Mouse (Mus musculus) embryo, embryonic 9.5 days (tissue): ENCODE data around the gene Sat2.
A peak's percentile ranks its signal among the peaks of the same experiment; 100 is the strongest.

Experiments
- DNase-seq: peaks from one replicate; pipeline ENCODE4 v3.0.0-alpha.2; 2017; ENCODE audit errors: extremely low spot score

Sat2 gene

GRCm38 (mm10) chr11:69632284-69633089, 10.7 kb downstream of the Sat2 start, which contains the start of gene Fxr2:
TSS of gene Fxr2 (plus strand) at chr11:69632990.
- DNase-seq: peak; percentile 100

GRCm38 (mm10) chr11:69633128-69633866, 11.5 kb downstream of the Sat2 start:
- DNase-seq: no peak

DNA sequence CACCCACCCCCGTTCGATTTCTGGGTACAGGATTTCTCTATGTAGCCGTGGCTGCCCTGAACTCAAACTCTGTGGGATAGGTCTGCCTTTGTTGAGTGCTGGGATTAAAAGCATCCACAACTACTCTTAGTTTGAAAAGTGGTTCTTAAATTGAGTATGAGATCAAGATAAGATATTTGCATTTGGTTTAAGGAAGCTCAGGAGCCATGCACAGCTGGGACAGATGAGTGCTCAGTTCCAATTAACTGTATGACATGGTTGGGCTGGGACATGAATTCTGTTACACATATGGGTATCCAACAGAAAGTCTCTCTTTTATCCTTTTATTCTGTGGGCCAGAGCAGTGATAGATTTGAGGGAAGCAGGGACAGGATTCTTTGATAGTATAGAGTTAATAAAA, 13.6 kb downstream of the Sat2 start:
- DNase-seq: no peak

GRCm38 (mm10) chr11:69645860-69646259, 24.0 kb downstream of the Sat2 start:
- no peak for DNase-seq

DNA sequence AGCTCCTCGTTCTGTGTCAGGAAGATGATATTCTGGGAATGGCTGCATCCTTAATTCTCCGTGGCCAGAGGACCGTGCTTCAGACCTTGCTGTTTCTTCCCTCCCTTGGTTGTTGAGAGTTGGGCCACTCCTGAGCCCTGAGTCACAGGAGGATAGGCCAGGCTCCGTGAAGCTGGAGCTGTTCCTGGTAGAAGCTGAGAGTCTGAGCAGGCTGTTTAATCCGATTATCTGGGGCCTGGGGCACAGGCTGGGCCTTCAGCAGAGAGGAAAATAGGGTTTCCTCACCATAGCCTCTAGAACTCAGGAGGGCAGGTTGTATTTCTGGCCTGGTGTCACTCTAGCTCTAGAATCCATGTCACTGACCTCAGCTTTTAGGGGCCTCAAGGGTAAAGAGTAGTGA, 31.6 kb downstream of the Sat2 start:
- no peak for DNase-seq

DNA sequence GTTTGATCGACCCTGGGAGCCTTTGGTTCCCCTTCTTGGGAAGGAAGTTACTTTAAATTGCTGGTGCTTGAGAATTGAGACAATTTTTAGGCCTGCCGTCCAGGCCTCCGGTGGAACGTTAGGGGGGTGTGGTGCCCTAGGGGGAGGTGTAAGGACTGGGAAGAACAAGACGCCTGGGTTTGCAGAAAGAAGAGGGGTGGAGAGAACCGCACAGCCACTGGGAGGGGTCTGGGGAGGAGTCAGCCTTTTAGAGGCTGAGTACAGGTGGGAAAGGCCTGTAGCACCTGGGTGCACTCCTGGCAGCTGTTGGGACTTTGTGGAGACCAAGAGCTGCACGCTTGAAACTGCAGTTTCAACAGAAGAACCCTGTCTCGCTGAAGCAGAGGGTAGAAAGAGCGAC, 32.9 kb downstream of the Sat2 start:
- no peak for DNase-seq

DNA sequence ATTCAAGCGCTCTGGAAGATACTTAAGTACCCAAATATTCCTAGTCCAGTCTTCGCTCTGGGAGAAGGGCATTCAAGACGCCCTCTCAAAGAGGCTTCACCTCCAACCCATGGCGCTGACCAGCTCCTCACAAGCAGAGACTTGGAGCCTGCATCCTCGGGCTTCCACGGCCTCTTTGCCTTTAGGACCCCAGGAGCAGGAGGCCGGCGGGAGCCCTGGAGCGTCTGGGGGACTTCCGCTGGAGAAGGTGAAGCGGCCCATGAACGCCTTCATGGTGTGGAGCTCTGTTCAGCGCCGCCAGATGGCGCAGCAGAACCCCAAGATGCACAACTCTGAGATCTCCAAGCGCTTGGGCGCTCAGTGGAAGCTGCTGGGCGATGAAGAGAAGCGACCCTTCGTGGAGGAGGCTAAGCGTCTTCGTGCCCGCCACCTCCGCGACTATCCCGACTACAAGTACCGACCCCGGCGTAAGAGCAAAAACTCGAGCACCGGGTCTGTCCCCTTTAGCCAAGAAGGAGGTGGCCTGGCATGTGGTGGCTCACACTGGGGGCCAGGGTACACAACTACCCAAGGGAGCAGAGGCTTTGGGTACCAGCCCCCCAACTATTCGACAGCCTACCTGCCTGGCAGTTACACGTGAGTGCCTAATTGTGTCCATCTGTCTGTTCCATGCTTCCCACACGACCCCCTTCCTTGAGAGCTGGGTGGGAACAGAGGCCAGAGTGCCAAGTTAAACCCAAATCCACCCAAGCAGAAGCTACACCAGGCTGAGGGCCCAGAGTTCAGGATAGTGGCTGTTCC, 33.6 kb downstream of the Sat2 start, which contains the start of gene Sox15:
Sox15 (plus strand) TSS at position 51 of the 801 bp plus-strand sequence.
- DNase-seq: peak; percentile 81

DNA sequence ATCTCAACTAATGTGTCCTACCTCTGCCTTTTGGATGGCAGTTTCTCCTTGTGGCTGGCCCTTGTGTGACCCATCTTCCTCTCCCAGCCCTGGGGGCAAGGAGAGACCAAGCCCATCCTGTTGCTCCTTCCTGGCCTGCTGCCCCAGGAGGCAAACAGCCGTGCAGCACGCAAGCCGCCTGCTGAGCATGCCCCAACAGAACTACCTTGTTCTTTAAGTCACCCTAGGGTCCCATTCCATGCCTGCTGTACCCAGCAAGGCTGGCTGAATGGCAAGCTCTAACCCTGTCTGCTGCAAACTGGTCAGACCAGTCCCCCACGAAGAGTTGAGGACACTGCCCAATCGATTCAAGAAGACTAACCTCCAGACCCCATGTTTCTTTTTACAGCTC, 34.2 kb downstream of the Sat2 start:
- DNase-seq: no peak

- peak; percentile 71 for DNase-seq
Measured at GRCm38 (mm10) chr11:69656617-69657461, 35.0 kb downstream of the Sat2 start.

GRCm38 (mm10) chr11:69657462-69657881, 35.6 kb downstream of the Sat2 start:
- DNase-seq: no peak

- DNase-seq: no peak
Measured at GRCm38 (mm10) chr11:69661221-69661881, 39.5 kb downstream of the Sat2 start.

GRCm38 (mm10) chr11:69662213-69662966, 40.6 kb downstream of the Sat2 start, which contains the start of gene Mpdu1:
TSS of gene Mpdu1 (minus strand) at chr11:69662642.
- DNase-seq: peak; percentile 95

DNA sequence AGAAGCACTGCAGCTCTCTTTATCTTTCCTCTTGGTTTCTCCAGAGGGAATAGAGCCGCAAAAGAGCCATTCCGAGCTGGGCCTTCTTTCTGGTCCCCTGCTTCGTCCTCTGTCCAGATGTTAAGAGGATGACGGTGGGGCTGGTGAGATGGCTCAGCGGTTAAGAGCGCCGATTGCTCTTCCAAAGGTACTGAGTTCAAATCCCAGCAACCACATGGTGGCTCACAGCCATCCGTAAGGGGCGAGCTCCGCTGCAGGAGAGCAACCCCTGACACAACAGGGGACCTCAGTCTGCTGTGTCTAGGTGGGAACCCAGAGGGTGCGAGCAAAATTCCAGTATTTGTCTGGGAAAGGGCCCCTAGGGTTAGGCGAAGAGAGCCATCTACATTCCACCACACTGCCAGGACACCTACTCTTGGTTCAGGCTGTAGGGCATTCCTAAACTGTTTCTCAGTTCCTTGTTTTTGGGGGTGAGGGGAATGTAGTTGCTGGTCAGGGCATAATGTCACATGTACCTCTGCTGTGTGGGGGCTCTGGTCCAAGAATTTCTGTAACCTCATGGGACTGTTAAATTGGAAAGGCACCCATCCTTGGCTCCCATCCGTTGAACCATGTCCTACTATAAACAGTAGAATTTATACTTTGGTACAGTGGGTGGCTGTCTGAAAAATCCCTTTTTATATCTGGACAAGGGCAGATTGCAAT, 41.3 kb downstream of the Sat2 start:
- DNase-seq: no peak

- no peak for DNase-seq
Measured at GRCm38 (mm10) chr11:69663795-69664194, 42.0 kb downstream of the Sat2 start.

DNA sequence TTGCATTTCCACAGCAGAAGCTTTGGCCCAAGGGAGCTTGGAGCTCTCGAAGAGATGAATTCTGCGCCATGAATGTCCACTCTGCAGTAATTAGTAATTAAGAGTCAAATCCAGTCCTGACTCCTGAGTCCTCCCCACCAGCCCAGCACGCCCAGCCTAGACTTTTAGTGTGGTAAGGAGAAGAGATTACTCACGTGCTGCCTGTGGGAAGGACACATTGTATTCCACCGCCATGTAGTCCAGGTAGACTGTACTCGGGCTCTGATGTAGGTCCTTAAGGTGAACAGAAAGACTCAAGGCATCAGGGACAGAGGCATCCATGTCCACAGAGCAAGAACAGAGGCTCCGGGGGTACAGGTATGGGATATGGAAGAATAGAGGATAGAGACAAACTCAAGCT, 43.0 kb downstream of the Sat2 start:
- DNase-seq: no peak

- DNase-seq: no peak
Measured at GRCm38 (mm10) chr11:69665457-69665960, 43.7 kb downstream of the Sat2 start.

- peak; percentile 62 for DNase-seq
Measured at GRCm38 (mm10) chr11:69665961-69666664, 44.3 kb downstream of the Sat2 start, which contains the start of gene Cd68. TSS of gene Cd68 (minus strand) at chr11:69666153.

DNA sequence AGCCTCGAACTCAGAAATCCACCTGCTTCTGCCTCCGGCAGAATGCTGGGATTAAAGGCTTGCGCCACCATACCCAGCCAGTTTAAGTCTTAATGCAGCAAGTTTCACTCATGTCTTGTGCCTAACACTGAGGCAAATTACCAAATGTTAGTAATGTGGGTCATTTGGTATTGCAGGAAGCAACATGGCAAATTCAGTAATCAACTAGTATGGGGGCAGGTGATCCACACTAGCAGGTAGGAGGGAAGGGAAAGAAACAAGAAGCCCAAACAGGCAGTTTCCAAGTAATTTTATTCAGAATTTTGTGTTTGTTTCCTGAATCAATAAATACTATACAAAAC, 44.8 kb downstream of the Sat2 start:
- no peak for DNase-seq
